Mouse (Mus musculus): Measurements from ENCODE around the gene Ddr2.
A peak's percentile ranks its signal among the peaks of the same experiment; 100 is the strongest.
"Not testable (repeated sequence)": the region's sequence is repeated elsewhere in the genome, so short reads cannot be mapped to it uniquely, and the experiment has no call there.

The Ddr2 gene

GRCm38 (mm10) chr1:170034961-170035360, 75.6 kb downstream of the Ddr2 start:
- no peak for DNase-seq

GRCm38 (mm10) chr1:170031656-170032055, 78.9 kb downstream of the Ddr2 start:
- no peak for DNase-seq

- DNase-seq: no peak
Measured at GRCm38 (mm10) chr1:170014784-170015183, 95.8 kb downstream of the Ddr2 start.

- DNase-seq: peak; percentile 12
Measured at GRCm38 (mm10) chr1:170010716-170011505, 99.7 kb downstream of the Ddr2 start.

- no peak for DNase-seq
Measured at GRCm38 (mm10) chr1:170009296-170009695, 101.3 kb downstream of the Ddr2 start.

- no peak for DNase-seq
Measured at GRCm38 (mm10) chr1:170008432-170009220, 101.9 kb downstream of the Ddr2 start.

- DNase-seq: no peak
Measured at GRCm38 (mm10) chr1:170006516-170006915, 104.0 kb downstream of the Ddr2 start.

- DNase-seq: no peak
Measured at GRCm38 (mm10) chr1:170005297-170005696, 105.3 kb downstream of the Ddr2 start.

GRCm38 (mm10) chr1:169993901-169994300, 116.7 kb downstream of the Ddr2 start:
- DNase-seq: not testable (repeated sequence)

- DNase-seq: no peak
Measured at GRCm38 (mm10) chr1:169986166-169986565, 124.4 kb downstream of the Ddr2 start.

- no peak for DNase-seq
Measured at GRCm38 (mm10) chr1:169977621-169978020, 132.9 kb downstream of the Ddr2 start.

GRCm38 (mm10) chr1:169971998-169972397, 138.6 kb downstream of the Ddr2 start:
- no peak for DNase-seq

GRCm38 (mm10) chr1:169970936-169971335, 139.6 kb downstream of the Ddr2 start:
- no peak for DNase-seq

- DNase-seq: no peak
Measured at GRCm38 (mm10) chr1:169969516-169969886, 141.1 kb downstream of the Ddr2 start.

GRCm38 (mm10) chr1:169968792-169969515, 141.6 kb downstream of the Ddr2 start, which contains the start of gene Hsd17b7:
Gene Hsd17b7, minus strand, starts transcription at chr1:169969241.
- peak; percentile 98 for DNase-seq

GRCm38 (mm10) chr1:169953106-169953505, 157.5 kb downstream of the Ddr2 start:
- no peak for DNase-seq

- no peak for DNase-seq
Measured at GRCm38 (mm10) chr1:169952636-169953035, 157.9 kb downstream of the Ddr2 start.

GRCm38 (mm10) chr1:169951561-169951960, 159.0 kb downstream of the Ddr2 start:
- no peak for DNase-seq

GRCm38 (mm10) chr1:169950651-169951050, 159.9 kb downstream of the Ddr2 start:
- no peak for DNase-seq

- DNase-seq: no peak
Measured at GRCm38 (mm10) chr1:169949981-169950380, 160.6 kb downstream of the Ddr2 start.

- no peak for DNase-seq
Measured at GRCm38 (mm10) chr1:169948866-169949265, 161.7 kb downstream of the Ddr2 start.

- no peak for DNase-seq
Measured at GRCm38 (mm10) chr1:169948280-169948679, 162.3 kb downstream of the Ddr2 start.

GRCm38 (mm10) chr1:169947654-169948053, 162.9 kb downstream of the Ddr2 start:
- no peak for DNase-seq
